7 mouse cellular contexts compared by ENCODE assay signal in genomic region chr19:46482896-46483516, GRCm38 (mm10). TPM values are rescaled to one million over a fixed set of nuclear protein-coding genes. Genes with fewer than 3 reads are reported as not detected.
A peak's percentile ranks its signal among the peaks of the same experiment; 100 is the strongest.
DNase-seq lines count a peak whose midpoint lies in the region; ATAC-seq lines count a peak whose summit lies in the region.

No protein-coding gene starts in this region.

- peak; percentile 43 for DNase-seq in kidney, adult 9 months
- no peak for DNase-seq in kidney, postnatal 14 days
- peak; percentile 65 for DNase-seq in R1 (ENCODE audit: low read depth, low spot score)
- no peak for DNase-seq in left cerebral cortex, adult 18-20 months (ENCODE audit: low spot score in 2 of 2)

- ATAC-seq in granulocyte monocyte progenitor cell, adult 5-6 weeks (replicated peaks; ENCODE audit: poor library complexity, severe bottlenecking): peak; percentile 58
- ATAC-seq in megakaryocyte, adult 5-6 weeks (ENCODE audit: poor library complexity, severe bottlenecking): 0 out of 2 replicates have a peak, but pooled peaks have one; percentile 19
- ATAC-seq in erythroblast, adult 5-6 weeks (replicated peaks; ENCODE audit: low FRiP score, poor library complexity, severe bottlenecking): no peak

RNA-seq across cellular contexts. Expression of gene Trim8, which starts 18.5 kb away (rescaled TPM):
- 10.9 and 13.9 TPM in 2 replicates for total RNA-seq in granulocyte monocyte progenitor cell, adult 5-6 weeks (2014; fragmentation: Nextera tagmentation)
- total RNA-seq in granulocyte monocyte progenitor cell, adult 5-6 weeks (2017): 12.2 and 13.6 TPM in 2 replicates
- 14.1 and 18.2 TPM in 2 replicates for total RNA-seq in megakaryocyte, adult 5-6 weeks (2015)
- 18.0 and 20.1 TPM in 2 replicates for total RNA-seq in megakaryocyte, adult 5-6 weeks (2017)
- 100 to 1,000 TPM; 119 to 120 TPM for total RNA-seq in left cerebral cortex, adult 18-20 months (2021)
- total RNA-seq in erythroblast, adult 5-6 weeks (2015; ENCODE audit: low replicate concordance): 5.4 and 6.1 TPM in 2 replicates
- 2.0 and 6.4 TPM in 2 replicates for total RNA-seq in erythroblast, adult 5-6 weeks (2017; ENCODE audit: low replicate concordance)

Comparison
In these comparisons a context has a peak if more than half of its experiments do, and no peak if none do; other contexts are left out.
1. DNase-seq: peak in kidney, adult 9 months (single experiment) and R1 (single experiment); none in kidney, postnatal 14 days (single experiment) and left cerebral cortex, adult 18-20 months (0 of 2).
2. RNA of gene Trim8, which starts 18.5 kb away (total RNA-seq): 119 to 120 TPM in left cerebral cortex, adult 18-20 months; 14.1 to 20.1 TPM in megakaryocyte, adult 5-6 weeks, 10.9 to 13.9 TPM in granulocyte monocyte progenitor cell, adult 5-6 weeks and 2.0 to 6.4 TPM in erythroblast, adult 5-6 weeks; every median in the first group is over 4 times any median in the second.